ENCODE assay signal across 8 mouse cellular contexts in the genomic region with DNA sequence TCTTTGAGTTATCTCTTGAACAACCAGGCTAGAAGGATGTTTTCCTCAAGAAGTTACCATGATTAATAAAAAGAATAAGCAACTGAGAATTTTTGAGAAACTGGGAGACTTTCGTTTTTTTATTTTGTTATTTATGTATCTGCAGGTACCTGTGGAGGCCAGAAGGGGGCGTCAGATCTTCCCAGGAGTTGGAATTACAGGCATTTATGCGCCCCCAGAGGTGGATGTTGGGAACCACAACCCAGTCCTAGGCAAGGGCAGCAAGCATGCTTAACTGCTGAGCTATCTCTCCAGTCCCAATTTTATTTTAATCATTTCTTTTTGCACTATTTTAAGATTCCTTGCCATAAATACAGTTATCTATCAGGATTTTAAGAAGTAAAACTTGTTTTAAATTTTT.
A peak's percentile ranks its signal among the peaks of the same experiment; 100 is the strongest.
DNase-seq lines count a peak whose midpoint lies in the region; ATAC-seq and TF ChIP-seq lines count a peak whose summit lies in the region.

No protein-coding gene starts in this region.

- DNase-seq in cerebellum, adult 2 months, result no peak
- no peak for DNase-seq in cerebellum, adult 18-20 months
- DNase-seq in layer of hippocampus, adult 2 months (ENCODE audit: low spot score in 2 of 2), result peak in 1 of 2 experiments; percentile 20
- DNase-seq in layer of hippocampus, adult 11-12 months (ENCODE audit: low spot score), result no peak
- DNase-seq in adrenal gland, adult 2 months, result peak; percentile 32

- H3K4me1 ChIP-seq in cerebellum, adult 2 months (ENCODE audit: control insufficient read depth, insufficient read depth, low read length), result no peaks in the 10 kb centered on the region
- no peaks in the 10 kb centered on the region for H3K4me1 ChIP-seq in small intestine, adult 2 months (ENCODE audit: control insufficient read depth, insufficient read depth, insufficient read length, low read length)

- no peak overlapping the region for H3K27ac ChIP-seq in cerebellum, adult 2 months (ENCODE audit: insufficient read depth, low read length)
- no peak overlapping the region for H3K27ac ChIP-seq in layer of hippocampus, adult 2 months
- no peak overlapping the region for H3K27ac ChIP-seq in small intestine, adult 2 months (ENCODE audit: insufficient read depth, low read depth, low read length)

- peak; percentile 56 to 62; a peak in 3 of 4 replicates for ATAC-seq in hematopoietic stem cell, adult 5-6 weeks (replicated peaks in 1 of 2; ENCODE audit: insufficient read depth in 1 of 2, low FRiP score in 2 of 2, low TSS enrichment in 1 of 2, low read depth in 1 of 2, poor library complexity in 2 of 2, severe bottlenecking in 2 of 2)
- no peak for ATAC-seq in inflammation-experienced regulatory T-cells, adult 6 months

- TF ChIP-seq POLR2A in cerebellum, adult 2 months (IDR thresholded peaks at IDR 0.05; ENCODE audit: borderline replicate concordance, insufficient read depth, low read length), result no peak
- TF ChIP-seq POLR2A in small intestine, adult 2 months (IDR thresholded peaks at IDR 0.05; ENCODE audit: low read depth, low read length), result no peak

- peak; percentile 33; the same call in 1 of the 2 replicates for TF ChIP-seq CTCF in cerebellum, adult 2 months (IDR thresholded peaks at IDR 0.05; ENCODE audit: borderline replicate concordance, insufficient read depth, low read depth, low read length)
- TF ChIP-seq CTCF in layer of hippocampus, adult 2 months (conservative IDR thresholded peaks at IDR 0.05), result peak; percentile 77
- TF ChIP-seq CTCF in small intestine, adult 2 months (IDR thresholded peaks at IDR 0.05; ENCODE audit: extremely low read depth, insufficient read length, insufficient replicate concordance, low read depth, low read length), result peak; percentile 44; the same call in 1 of the 2 replicates

- H3K27me3 ChIP-seq in cerebellum, adult 2 months (ENCODE audit: control insufficient read depth, insufficient read depth, low read length), result no peaks in the 10 kb centered on the region; the same call in 1 of the 2 replicates
- no peaks in the 10 kb centered on the region for H3K27me3 ChIP-seq in small intestine, adult 2 months (ENCODE audit: control insufficient read depth, insufficient read depth, low read length)

- no peak overlapping the region for H3K4me3 ChIP-seq in cerebellum, adult 2 months (replicated peaks; ENCODE audit: insufficient read depth, low read depth, low read length)
- H3K4me3 ChIP-seq in layer of hippocampus, adult 2 months, result no peak overlapping the region
- no peak overlapping the region for H3K4me3 ChIP-seq in small intestine, adult 2 months (ENCODE audit: low read depth, low read length)

- no peaks in the 10 kb centered on the region for H3K36me3 ChIP-seq in small intestine, adult 2 months (ENCODE audit: control insufficient read depth, insufficient read depth, low read length)

- WGBS in cerebellum, adult 2 months, result 29% methylated on average over 3 of the region's 3 CpGs
- WGBS in small intestine, adult 2 months, result 20% methylated on average over 3 of the region's 3 CpGs
